Mouse (Mus musculus): Measurements from ENCODE around the gene Hnrnpdl. TPM values are rescaled to one million over a fixed set of nuclear protein-coding genes. Genes with fewer than 3 reads are reported as not detected.

The Hnrnpdl gene
- total and polyA plus RNA-seq, 2 experiments from 2014 or later, result 107 to 184 TPM

DNA sequence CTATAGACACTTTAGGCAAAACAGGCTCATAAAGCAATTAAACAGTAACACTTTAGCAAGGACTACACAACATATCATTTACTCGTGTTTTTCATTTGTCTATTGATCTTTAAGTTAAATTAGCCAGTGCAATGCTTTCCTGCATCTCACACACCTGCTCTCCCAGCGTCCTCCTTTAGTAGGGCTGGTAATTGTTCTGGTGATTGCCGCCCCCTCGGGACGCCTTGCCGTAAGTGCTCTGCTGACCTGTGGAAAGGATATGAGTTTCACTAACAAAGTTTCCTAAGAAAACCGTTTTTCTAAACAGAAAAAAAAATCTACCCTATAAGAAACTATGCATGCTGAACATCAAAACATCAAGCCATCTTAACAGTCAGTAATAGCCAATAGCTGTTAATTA lies 3.5 kb downstream of the Hnrnpdl start:
- peaks cover 10% of the 10 kb centered on the region for H3K4me1 ChIP-seq (ENCODE audit: insufficient read depth, low read length)
- peak; percentile 20; the same call in 1 of the 2 replicates for TF ChIP-seq CTCF (IDR thresholded peaks at IDR 0.05; ENCODE audit: low read depth)
- 36% methylated on average over 7 of the region's 7 CpGs for WGBS
- DNase-seq (ENCODE audit: low spot score) (no peak), ATAC-seq (no peak)
- H3K9me3 ChIP-seq (ENCODE audit: low read length), result no peaks in the 10 kb centered on the region
- peaks cover 19% of the 10 kb centered on the region for H3K36me3 ChIP-seq (ENCODE audit: insufficient read depth, low read length)
- H3K27me3 ChIP-seq (ENCODE audit: insufficient read depth, low read length), result no peaks in the 10 kb centered on the region
- peak overlapping the region; percentile 94 for H3K4me3 ChIP-seq (ENCODE audit: low read length)
- H3K4me2 ChIP-seq (ENCODE audit: low read depth, low read length), result peak overlapping the region; percentile 88
- H3K9ac ChIP-seq (replicated peaks; ENCODE audit: low read length), result no peak overlapping the region
- no peak overlapping the region for H3K27ac ChIP-seq

DNA sequence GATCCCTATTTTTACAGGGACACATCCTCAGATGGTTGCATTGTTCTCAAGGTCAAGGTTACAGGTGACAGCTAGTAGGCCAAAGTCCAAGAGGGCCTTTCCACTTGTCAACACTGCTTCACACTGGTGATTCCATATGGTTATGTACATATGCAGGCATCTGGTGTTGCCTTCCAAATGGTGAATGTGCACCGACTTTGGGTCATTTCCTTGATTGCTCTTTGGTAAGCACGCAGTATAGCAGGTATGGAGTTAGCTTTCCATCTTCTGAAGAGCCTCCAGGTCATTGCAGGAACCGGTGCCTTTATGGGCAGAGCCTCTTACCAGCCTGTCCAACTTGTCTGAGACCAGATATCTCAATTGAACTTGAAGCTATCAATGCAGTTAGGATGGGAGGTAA lies 6.8 kb downstream of the Hnrnpdl start:
- Histone ChIP-seq H3K27ac (no peak overlapping the region), H3K9ac (replicated peaks; ENCODE audit: low read length) (no peak overlapping the region), H3K9me3 (ENCODE audit: low read length) (no peaks in the 10 kb centered on the region), H3K36me3 (ENCODE audit: insufficient read depth, low read length) (peaks cover 19% of the 10 kb centered on the region), H3K4me3 (ENCODE audit: low read length) (no peak overlapping the region), H3K4me1 (ENCODE audit: insufficient read depth, low read length) (peaks cover 10% of the 10 kb centered on the region), H3K4me2 (ENCODE audit: low read depth, low read length) (no peak overlapping the region), H3K27me3 (ENCODE audit: insufficient read depth, low read length) (no peaks in the 10 kb centered on the region)
- DNase-seq (ENCODE audit: low spot score), result no peak
- no peak for ATAC-seq
- 76% methylated on average over 3 of the region's 3 CpGs for WGBS
- TF ChIP-seq CTCF (IDR thresholded peaks at IDR 0.05; ENCODE audit: low read depth), result no peak

DNA sequence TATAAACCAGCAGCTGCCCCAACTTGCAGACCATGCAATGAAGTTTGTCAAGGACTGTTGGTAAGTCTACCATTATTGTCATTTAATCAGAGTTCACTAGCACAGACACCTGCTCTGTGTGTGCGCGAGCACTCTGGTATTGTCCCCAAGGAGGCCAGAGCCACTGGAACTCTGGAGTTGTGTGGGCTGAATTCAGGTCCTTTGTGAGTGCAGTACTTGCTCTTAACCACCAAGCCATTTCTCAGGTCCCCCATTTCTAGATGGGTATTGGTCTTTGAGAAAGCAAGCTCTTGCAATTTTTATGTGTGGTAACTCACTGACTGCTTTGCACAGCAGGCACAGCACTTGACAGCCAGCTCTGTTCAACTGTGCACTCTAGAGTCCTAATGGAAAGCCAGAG lies 7.4 kb downstream of the Hnrnpdl start:
- H3K36me3 ChIP-seq (ENCODE audit: insufficient read depth, low read length), result peaks cover 19% of the 10 kb centered on the region
- H3K27ac ChIP-seq, result no peak overlapping the region
- ATAC-seq (peak; percentile 48; the same call in 1 of the 2 replicates), DNase-seq (ENCODE audit: low spot score) (no peak)
- peaks cover 6% of the 10 kb centered on the region for H3K4me1 ChIP-seq (ENCODE audit: insufficient read depth, low read length)
- H3K4me3 ChIP-seq (ENCODE audit: low read length), result no peak overlapping the region
- H3K4me2 ChIP-seq (ENCODE audit: low read depth, low read length), result no peak overlapping the region
- WGBS, result 88% methylated on average over 2 of the region's 2 CpGs
- H3K27me3 ChIP-seq (ENCODE audit: insufficient read depth, low read length), result no peaks in the 10 kb centered on the region
- H3K9me3 ChIP-seq (ENCODE audit: low read length), result no peaks in the 10 kb centered on the region
- no peak overlapping the region for H3K9ac ChIP-seq (replicated peaks; ENCODE audit: low read length)
- peak; percentile 22; the same call in 1 of the 2 replicates for TF ChIP-seq CTCF (IDR thresholded peaks at IDR 0.05; ENCODE audit: low read depth)

DNA sequence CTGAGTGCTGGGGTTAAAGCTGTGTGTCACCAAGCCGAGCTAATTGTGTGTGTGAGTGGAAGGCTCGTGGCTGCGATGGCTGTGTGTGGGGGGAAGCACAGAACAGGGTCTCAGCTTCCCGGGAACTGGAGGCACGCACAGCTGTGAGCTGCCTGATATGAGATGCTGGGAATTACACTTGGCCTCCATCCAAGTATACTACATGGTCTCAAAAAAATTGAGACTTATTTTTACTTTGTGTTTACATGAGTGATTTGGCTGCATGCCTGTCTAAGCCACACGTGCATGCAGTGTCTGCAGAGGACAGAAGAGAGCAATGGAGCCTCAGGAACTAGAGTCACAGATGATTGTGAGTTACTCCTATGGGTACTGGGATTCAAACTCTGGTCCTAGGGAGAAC lies 9.4 kb downstream of the Hnrnpdl start:
- no peak overlapping the region for H3K9ac ChIP-seq (replicated peaks; ENCODE audit: low read length)
- no peak overlapping the region for H3K27ac ChIP-seq
- TF ChIP-seq CTCF (IDR thresholded peaks at IDR 0.05; ENCODE audit: low read depth), result no peak
- H3K4me3 ChIP-seq (ENCODE audit: low read length), result no peak overlapping the region
- no peaks in the 10 kb centered on the region for H3K4me1 ChIP-seq (ENCODE audit: insufficient read depth, low read length)
- peaks cover 18% of the 10 kb centered on the region for H3K36me3 ChIP-seq (ENCODE audit: insufficient read depth, low read length)
- WGBS, result 14% methylated on average over 6 of the region's 6 CpGs
- no peaks in the 10 kb centered on the region for H3K9me3 ChIP-seq (ENCODE audit: low read length)
- H3K27me3 ChIP-seq (ENCODE audit: insufficient read depth, low read length), result no peaks in the 10 kb centered on the region
- H3K4me2 ChIP-seq (ENCODE audit: low read depth, low read length), result no peak overlapping the region
- DNase-seq (ENCODE audit: low spot score) (peak; percentile 66), ATAC-seq (peak; percentile 71)

DNA sequence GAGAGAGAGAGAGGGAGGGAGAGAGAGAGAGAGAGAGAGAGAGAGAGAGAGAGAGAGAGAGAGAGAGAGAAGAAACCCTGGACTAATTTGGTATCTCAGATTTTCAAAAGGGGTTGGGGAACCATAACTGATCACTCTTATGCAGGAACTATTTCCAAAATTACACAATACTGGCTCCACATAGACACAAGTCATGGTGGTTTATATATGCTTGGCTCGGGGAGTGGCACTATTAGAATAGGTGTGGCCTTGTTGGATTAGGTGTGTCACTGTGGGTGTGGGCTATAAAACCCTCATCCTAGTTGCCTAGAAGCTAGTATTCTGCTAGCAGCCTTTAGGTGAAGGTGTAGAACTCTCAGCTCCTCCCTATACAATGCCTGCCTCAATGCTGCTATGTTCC lies 14.6 kb downstream of the Hnrnpdl start:
- DNase-seq (ENCODE audit: low spot score), result no peak
- Histone ChIP-seq H3K4me1 (ENCODE audit: insufficient read depth, low read length) (no peaks in the 10 kb centered on the region), H3K9ac (replicated peaks; ENCODE audit: low read length) (no peak overlapping the region), H3K9me3 (ENCODE audit: low read length) (0 out of 2 replicates have a peak, but pooled peaks cover 4% of the 10 kb centered on the region), H3K27me3 (ENCODE audit: insufficient read depth, low read length) (no peaks in the 10 kb centered on the region), H3K36me3 (ENCODE audit: insufficient read depth, low read length) (no peaks in the 10 kb centered on the region), H3K27ac (no peak overlapping the region), H3K4me3 (ENCODE audit: low read length) (no peak overlapping the region), H3K4me2 (ENCODE audit: low read depth, low read length) (no peak overlapping the region)
- 83% methylated on average over 1 of the region's 1 CpGs for WGBS
- no peak for ATAC-seq
- no peak for TF ChIP-seq CTCF (IDR thresholded peaks at IDR 0.05; ENCODE audit: low read depth)

DNA sequence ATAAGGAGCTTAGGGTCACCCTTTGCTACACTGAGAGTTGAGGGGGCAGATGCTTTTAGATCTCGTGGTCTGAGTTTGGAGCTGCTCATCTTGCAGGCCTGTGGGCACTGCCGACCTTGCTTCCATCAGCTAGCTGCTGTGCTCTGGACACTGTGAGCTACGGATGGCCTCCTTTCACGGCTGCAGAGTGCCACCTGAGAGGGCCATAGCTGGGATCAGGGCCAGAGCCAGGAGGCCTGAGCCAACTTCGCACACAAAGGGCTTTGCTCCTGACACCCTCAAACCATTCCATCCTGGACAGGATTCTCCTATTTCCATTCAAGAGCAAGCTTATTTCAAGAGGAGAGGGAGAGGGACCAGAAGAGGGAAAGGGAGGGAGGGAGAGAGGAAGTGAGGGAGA lies 15.1 kb downstream of the Hnrnpdl start:
- 60% methylated on average over 5 of the region's 5 CpGs for WGBS
- no peak overlapping the region for H3K4me2 ChIP-seq (ENCODE audit: low read depth, low read length)
- no peak for TF ChIP-seq CTCF (IDR thresholded peaks at IDR 0.05; ENCODE audit: low read depth)

DNA sequence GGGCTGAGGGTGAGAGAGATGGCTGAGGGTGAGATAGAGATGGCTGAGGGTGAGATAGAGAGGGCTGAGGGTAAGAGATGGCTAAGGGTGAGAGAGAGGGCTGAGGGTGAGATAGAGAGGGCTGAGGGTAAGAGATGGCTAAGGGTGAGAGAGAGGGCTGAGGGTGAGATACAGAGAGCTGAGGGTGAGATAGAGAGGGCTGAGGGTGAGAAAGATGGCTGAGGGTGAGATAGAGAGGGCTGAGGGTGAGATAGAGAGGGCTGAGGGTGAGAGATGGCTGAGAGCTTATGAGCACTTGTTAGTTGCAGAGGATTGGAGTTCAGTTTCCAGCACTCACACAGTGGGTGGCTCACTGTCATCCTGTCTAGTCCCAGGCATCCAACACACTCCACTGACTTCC lies 19.4 kb downstream of the Hnrnpdl start:
- Histone ChIP-seq H3K9ac (replicated peaks; ENCODE audit: low read length) (no peak overlapping the region), H3K4me3 (ENCODE audit: low read length) (no peak overlapping the region), H3K4me1 (ENCODE audit: insufficient read depth, low read length) (no peaks in the 10 kb centered on the region), H3K9me3 (ENCODE audit: low read length) (0 out of 2 replicates have a peak, but pooled peaks cover 4% of the 10 kb centered on the region), H3K27me3 (ENCODE audit: insufficient read depth, low read length) (no peaks in the 10 kb centered on the region), H3K4me2 (ENCODE audit: low read depth, low read length) (no peak overlapping the region), H3K36me3 (ENCODE audit: insufficient read depth, low read length) (no peaks in the 10 kb centered on the region), H3K27ac (no peak overlapping the region)
- ATAC-seq, result no peak
- TF ChIP-seq CTCF (IDR thresholded peaks at IDR 0.05; ENCODE audit: low read depth), result no peak
- DNase-seq (ENCODE audit: low spot score), result no peak

More for the DNA sequence above, 15.1 kb downstream of the Hnrnpdl start:
- H3K4me3 ChIP-seq (ENCODE audit: low read length), result no peak overlapping the region
- ATAC-seq, result 0 out of 2 replicates have a peak, but pooled peaks have one; percentile 10
- H3K27ac ChIP-seq, result no peak overlapping the region
- no peak overlapping the region for H3K9ac ChIP-seq (replicated peaks; ENCODE audit: low read length)
- no peaks in the 10 kb centered on the region for H3K27me3 ChIP-seq (ENCODE audit: insufficient read depth, low read length)
- H3K36me3 ChIP-seq (ENCODE audit: insufficient read depth, low read length), result no peaks in the 10 kb centered on the region
- no peaks in the 10 kb centered on the region for H3K4me1 ChIP-seq (ENCODE audit: insufficient read depth, low read length)
- H3K9me3 ChIP-seq (ENCODE audit: low read length), result 0 out of 2 replicates have a peak, but pooled peaks cover 4% of the 10 kb centered on the region
- no peak for DNase-seq (ENCODE audit: low spot score)
